Mouse (Mus musculus) brain, embryonic 14.5 days (tissue): ENCODE data around the gene Dclk1.

Experiments used
- CTCF ChIP-seq: fragments of 200-500 bp; IDR thresholded peaks from 2 replicates; pipeline ENCODE4 v1.5.1; 2012; ENCODE audit warnings: inconsistent platforms, mild to moderate bottlenecking, moderate library complexity, borderline replicate concordance; ENCODE audit not compliant: insufficient read depth, insufficient read length; ENCODE audit errors: extremely low read depth
- POLR2A ChIP-seq: fragments of 200-500 bp; IDR thresholded peaks from 2 replicates; pipeline ENCODE4 v1.6.1; 2012; ENCODE audit warnings: mild to moderate bottlenecking, inconsistent platforms, borderline replicate concordance; ENCODE audit not compliant: poor library complexity, insufficient read depth, insufficient read length, severe bottlenecking; ENCODE audit errors: extremely low read depth

DNA sequence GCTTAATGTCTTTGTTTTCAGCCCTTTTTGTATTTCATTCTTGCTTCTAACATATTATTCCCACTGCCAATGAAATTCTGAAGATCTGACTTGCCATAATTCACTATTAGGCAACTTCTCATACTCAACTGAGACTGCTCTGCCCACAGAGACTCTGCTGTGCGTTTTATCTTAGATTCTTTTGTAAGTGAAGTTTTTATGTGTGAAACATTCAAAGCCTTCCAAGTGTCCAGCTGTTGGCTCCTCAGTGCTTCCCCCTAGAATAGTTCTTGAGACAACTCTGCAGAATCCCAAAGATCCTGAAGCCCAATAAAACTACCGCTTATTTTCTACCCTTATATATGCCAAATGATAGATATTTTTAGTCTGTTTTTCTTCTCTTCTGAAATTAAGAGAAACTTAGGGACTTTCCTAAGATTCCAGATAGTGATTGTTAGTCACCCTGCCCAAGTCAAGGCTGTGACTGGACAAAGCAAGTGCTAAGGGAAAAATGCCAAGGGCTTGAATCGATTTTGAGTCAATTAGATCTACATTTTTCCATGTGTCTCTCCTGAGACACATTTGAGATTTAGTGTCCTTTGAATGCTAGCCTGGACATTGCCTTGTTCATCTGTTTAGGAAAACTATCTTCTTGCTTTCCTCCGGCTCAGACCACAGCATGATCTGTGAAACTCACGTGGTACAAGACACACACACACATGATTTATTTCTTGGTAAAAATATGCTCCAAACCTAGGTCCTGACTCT, 46.4 kb upstream of the Dclk1 start:
- no peak for TF ChIP-seq POLR2A
- no peak for TF ChIP-seq CTCF
